Mouse (Mus musculus): ENCODE results near the gene Inhbc. TPM values are rescaled to one million over a fixed set of nuclear protein-coding genes. Genes with fewer than 3 reads are reported as not detected.

Inhbc gene
- total RNA-seq (2021), result not detected

DNA sequence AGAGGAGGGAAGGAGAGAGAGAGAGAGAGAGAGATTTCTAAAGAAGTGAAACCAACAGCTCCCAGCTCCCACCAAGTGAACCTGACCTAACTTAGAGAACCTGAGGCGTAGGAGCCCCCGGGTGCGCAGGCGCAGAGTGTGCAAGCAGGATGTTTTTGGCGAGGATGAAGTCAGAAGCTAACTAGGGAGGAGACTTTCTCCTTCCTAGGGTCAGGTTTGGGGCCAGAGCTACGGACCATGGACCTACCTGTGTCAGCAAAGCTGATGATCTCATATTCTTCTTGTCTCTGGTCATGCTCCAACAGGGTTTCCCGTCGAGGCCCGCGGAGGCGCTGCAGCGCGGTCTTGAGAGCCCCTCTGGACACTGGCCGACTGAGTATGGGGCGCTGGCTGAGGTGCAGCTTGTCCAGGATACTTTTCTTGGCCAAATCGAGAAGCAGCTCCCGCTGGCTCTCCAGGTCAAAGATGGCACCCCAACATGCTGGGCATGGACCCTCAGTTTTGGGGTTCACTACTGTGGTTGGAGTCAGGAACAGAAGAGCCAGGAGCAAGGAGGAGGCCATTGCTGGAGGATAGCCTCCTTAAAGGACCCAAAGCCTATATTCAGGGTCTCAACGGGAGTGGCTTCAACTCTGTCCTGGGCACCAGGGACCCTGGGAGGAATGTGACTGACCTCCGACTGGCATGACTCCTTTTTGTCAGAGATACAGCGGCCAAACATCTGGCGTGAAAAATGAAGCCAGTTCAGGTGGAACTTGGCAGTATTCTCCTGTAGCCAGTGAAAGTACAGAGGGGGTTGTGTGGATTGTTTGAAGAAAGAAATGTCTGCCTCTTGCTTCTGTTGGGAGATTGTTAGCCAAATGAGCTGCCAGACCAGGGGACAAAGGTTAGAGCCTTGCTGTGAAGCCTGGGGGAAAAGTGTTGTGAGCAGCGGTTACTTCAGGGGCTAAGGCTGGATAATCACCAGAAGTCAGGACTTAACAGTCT lies at the start of gene Inhbc:
Inhbc (minus strand) TSS at position 598 of the 987 bp plus-strand sequence.
- intact Hi-C loops (cut with DNase I), result no loop called here
- DNase-seq, result no peak

- intact Hi-C loops (cut with DNase I), result no loop called here
- no peak for DNase-seq
These were observed 43.9 kb upstream of the Inhbc start for GRCm38 (mm10) chr10:127414141-127414540.

GRCm38 (mm10) chr10:127413585-127413984 lies 43.4 kb upstream of the Inhbc start:
- DNase-seq, result no peak
- intact Hi-C loops (cut with DNase I), result no loop called here

GRCm38 (mm10) chr10:127412776-127413175 lies 42.5 kb upstream of the Inhbc start:
- no peak for DNase-seq
- intact Hi-C loops (cut with DNase I), result no loop called here

DNA sequence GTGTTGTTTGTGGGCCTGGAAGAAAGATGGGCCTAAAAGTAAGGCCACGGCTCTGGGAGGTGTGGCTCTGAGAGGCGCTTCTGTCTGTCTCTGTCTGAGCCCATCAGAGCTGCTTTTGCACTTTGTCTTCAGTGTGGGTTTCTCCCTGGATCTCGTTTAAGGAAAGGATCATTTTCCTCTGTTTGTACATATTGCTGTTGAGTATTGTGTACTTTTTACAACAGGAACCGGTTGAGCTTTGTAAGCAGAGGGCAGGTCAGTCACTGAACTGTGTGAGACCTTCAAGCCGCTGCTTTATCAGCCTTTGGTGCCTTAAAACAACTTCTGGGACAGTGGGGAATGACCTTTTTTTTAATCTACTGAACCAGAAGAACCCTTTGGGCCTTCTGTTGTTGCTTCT lies 41.9 kb upstream of the Inhbc start:
- DNase-seq, result no peak
- intact Hi-C loops (cut with DNase I), result no loop called here

DNA sequence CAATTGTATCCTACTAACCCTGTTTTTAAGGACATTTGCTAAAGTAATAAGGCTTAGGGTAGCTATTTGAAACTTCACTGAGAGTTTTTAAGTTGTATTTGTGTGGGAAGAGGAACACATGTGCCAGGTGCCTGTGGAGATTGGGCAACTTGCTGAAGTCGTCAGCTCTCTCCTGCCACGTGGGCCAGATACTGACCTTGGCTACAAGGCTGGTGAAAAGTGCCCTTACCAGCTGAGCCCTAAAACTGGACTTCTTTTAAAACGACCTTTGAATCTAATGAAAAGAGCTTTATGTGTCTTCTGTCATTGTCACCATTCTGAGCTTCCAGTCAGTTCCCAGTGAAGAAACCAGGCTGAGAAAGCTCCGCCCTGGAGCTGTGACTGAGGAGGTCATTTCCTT lies 37.2 kb upstream of the Inhbc start:
- no peak for DNase-seq
- intact Hi-C loops (cut with DNase I), result no loop called here

DNA sequence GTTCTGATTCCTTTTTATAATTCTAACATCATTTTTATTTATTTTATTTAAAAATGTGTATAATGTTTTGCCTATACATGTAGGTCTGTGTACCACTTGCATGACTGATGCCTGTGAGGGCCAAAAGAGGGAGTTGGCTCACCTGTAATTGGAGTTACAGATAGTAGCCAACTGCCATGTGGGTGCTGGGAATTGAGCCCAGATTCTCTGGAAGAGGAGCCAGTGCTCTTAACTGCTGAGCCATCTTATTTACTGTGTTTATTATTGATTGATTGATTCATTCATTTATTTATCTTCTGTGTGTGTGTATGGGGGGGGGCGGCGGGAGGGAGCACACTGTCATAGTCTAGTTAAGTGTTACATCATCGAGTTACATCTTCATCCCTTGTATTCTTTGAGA lies 34.5 kb upstream of the Inhbc start:
- no peak for DNase-seq
- intact Hi-C loops (cut with DNase I), result no loop called here

GRCm38 (mm10) chr10:127391774-127392173 lies 21.5 kb upstream of the Inhbc start:
- no peak for DNase-seq

GRCm38 (mm10) chr10:127381743-127382134 lies 11.5 kb upstream of the Inhbc start:
- DNase-seq, result peak; percentile 8 to 12
- intact Hi-C loops (cut with DNase I), result loop anchor here (5.0 kb wide), 1 partner anchor 41 kb away; no protein-coding TSS in a partner anchor

More at GRCm38 (mm10) chr10:127391774-127392173, 21.5 kb upstream of the Inhbc start:
- intact Hi-C loops (cut with DNase I), result no loop called here

DNA sequence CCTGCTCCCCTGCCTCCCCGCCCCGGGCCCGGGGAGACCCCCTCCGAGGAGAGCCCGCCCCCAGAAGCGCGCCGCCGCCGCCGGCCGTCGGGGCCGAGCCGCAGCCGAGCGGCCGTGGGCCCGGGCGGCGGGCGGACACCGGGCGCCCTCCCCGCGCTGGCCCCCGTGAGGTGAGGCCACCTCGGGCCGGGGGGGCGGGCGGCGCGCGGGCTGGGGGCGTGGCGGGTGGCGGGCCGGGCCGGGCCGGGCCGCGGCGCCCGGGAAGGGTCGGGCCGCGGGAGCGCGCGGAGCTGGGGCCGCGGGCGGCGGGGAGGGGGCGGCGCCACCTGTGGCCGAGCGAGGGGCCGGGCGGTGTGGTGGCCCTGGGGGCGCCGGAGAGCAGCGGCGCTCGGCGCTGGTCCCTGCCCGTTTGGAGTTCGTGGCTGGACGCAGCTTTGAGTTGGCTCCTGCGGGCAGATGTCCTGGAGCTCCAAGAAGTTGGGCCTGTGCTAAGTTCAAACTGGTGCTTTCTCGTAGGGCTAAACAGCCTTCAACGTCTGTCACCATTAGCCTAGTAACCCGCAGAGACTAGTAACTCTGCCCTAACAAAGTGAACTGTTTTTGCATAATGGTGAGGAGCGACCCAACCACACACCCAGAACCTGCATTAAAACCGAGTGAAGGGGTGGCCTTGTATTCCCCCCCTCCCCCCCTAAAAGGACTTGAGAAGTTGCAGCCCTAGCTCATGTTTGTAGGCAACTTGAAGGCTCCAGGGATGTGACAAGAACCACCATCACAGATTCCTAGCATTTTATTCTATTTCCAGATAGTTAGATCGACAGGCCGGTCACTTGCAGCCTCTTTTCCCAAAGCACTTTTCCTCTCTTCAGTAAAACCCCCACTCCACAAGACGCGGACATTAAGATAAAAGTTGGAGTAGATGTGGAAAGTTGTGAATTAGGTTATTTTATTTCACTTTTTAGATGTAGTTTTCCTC lies 10.8 kb upstream of the Inhbc start:
- intact Hi-C loops (cut with DNase I), result loop anchor here (5.0 kb wide), 1 partner anchor 41 kb away; no protein-coding TSS in a partner anchor
- DNase-seq, result peak; percentile 74 to 84

- intact Hi-C loops (cut with DNase I), result loop anchor here (5.0 kb wide), 1 partner anchor 42 kb away; no protein-coding TSS in a partner anchor
These were observed 10.0 kb upstream of the Inhbc start, which contains the start of gene R3hdm2 for GRCm38 (mm10) chr10:127380251-127380691. Gene R3hdm2 (plus strand): TSS chr10:127380327.

DNA sequence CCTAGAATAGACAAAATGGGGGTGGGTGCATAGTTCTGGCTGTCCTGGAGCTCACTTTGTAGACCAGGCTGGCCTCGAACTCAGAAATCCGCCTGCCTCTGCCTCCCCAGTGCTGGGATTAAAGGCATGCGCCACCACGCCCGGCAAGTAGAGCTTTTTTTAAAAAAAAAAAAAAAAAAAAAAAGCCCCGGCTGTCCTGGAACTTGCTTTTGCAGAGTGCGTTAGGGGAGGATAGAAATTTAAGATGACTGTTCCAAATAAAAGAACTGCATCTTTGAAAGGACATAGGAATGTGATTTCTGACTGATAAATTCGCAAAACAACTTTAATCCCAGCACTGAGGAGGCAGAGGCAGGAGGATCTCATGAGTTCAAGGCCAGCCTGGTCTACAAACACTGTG lies 9.4 kb upstream of the Inhbc start:
- intact Hi-C loops (cut with DNase I), result loop anchor here (5.0 kb wide), 1 partner anchor 43 kb away; no protein-coding TSS in a partner anchor
- DNase-seq, result no peak

More at GRCm38 (mm10) chr10:127380251-127380691, 10.0 kb upstream of the Inhbc start, which contains the start of gene R3hdm2:
- DNase-seq, result peak; percentile 94

- no peak for DNase-seq
- intact Hi-C loops (cut with DNase I), result no loop called here
These were observed 7.5 kb upstream of the Inhbc start for GRCm38 (mm10) chr10:127377700-127378099.

- no peak for DNase-seq
- intact Hi-C loops (cut with DNase I), result no loop called here
These were observed 792 bp upstream of the Inhbc start for GRCm38 (mm10) chr10:127371023-127371422.

- intact Hi-C loops (cut with DNase I), result no loop called here
- DNase-seq, result no peak
These were observed 2.0 kb downstream of the Inhbc start for GRCm38 (mm10) chr10:127368273-127368672.

DNA sequence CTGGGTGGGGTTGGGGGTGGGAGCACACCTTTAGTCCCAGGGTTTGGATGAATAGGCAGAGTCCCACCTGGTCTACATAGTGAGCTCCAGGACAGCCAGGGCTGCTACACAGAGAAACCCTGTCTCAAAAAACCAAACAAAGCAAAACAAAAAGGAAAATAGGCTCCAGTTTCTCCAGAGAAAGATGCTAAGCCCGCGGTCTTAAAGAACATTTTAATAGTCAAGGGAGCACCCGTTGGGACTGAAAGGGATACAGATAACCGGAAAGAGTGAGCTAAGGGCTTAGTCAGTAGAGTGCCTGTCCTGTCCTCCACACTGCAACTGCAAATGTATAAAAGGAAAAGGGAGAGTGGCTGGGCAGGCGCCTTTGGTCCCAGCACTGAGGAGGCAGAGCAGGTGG lies 3.1 kb downstream of the Inhbc start:
- DNase-seq, result no peak
- intact Hi-C loops (cut with DNase I), result no loop called here

DNA sequence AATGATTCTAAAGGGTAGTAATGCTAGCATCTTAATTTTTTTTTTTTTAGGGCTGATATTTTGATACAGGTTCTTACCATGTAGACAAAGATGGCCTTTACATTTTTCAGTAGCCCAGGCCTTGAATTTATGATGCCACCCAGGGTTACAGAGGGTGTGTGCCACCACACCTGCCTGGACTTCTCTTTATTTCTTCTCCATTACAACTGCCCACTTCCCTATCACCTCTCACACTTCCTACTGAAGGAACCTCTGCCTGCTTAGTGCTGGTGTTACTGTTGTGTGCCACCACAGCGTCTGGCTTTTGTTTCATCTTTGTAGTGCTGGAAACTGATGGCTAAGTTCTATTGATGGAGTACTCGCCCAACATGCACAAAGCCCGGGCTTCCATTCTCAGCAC lies 9.5 kb downstream of the Inhbc start:
- DNase-seq, result no peak
- intact Hi-C loops (cut with DNase I), result no loop called here

- intact Hi-C loops (cut with DNase I), result no loop called here
- DNase-seq, result no peak
These were observed 14.9 kb downstream of the Inhbc start for GRCm38 (mm10) chr10:127355336-127355735.

- DNase-seq, result peak; percentile 57 to 61
These were observed 16.0 kb downstream of the Inhbc start, which contains the start of gene Inhbe for GRCm38 (mm10) chr10:127353909-127354895. Gene Inhbe (minus strand): TSS chr10:127354411.

More at GRCm38 (mm10) chr10:127353909-127354895, 16.0 kb downstream of the Inhbc start, which contains the start of gene Inhbe:
- intact Hi-C loops (cut with DNase I), result loop anchor here (5.0 kb wide), 1 partner anchor 83 kb away; no protein-coding TSS in a partner anchor
